Comparison of ENCODE assay signal across 8 mouse cellular contexts in genomic region chr9:102717886-102718643, GRCm38 (mm10). TPM values are rescaled to one million over a fixed set of nuclear protein-coding genes. Genes with fewer than 3 reads are reported as not detected.
DNase-seq lines count a peak whose midpoint lies in the region; ATAC-seq and TF ChIP-seq lines count a peak whose summit lies in the region.

No protein-coding gene starts in this region.

- peak overlapping the region; percentile 78 for H3K4me2 ChIP-seq in lung, embryonic 14.5 days

- peak overlapping the region; percentile 74 for H3K9ac ChIP-seq in ES-Bruce4 (ENCODE audit: low read depth, poor library complexity, severe bottlenecking)
- H3K9ac ChIP-seq in lung, embryonic 14.5 days, result peak overlapping the region; percentile 98

- H3K4me1 ChIP-seq in ES-Bruce4 (ENCODE audit: control insufficient read depth, insufficient read depth, low read length), result peaks cover 19% of the 10 kb centered on the region
- H3K4me1 ChIP-seq in lung, embryonic 14.5 days (ENCODE audit: insufficient read depth), result peaks cover 52% of the 10 kb centered on the region

- H3K9me3 ChIP-seq in ES-Bruce4 (replicated peaks; ENCODE audit: control insufficient read depth, insufficient read depth, low read length, poor library complexity, severe bottlenecking), result no peaks in the 10 kb centered on the region
- no peaks in the 10 kb centered on the region for H3K9me3 ChIP-seq in lung, embryonic 14.5 days (ENCODE audit: low read depth, low read length)

- peak overlapping the region; percentile 78 for H3K4me3 ChIP-seq in ES-Bruce4 (ENCODE audit: low read depth, low read length)
- peak overlapping the region; percentile 94 for H3K4me3 ChIP-seq in lung, embryonic 14.5 days (ENCODE audit: low read depth, low read length)

- H3K36me3 ChIP-seq in ES-Bruce4 (ENCODE audit: control insufficient read depth, insufficient read depth, low read length, poor library complexity, severe bottlenecking), result peaks cover 29% of the 10 kb centered on the region
- H3K36me3 ChIP-seq in lung, embryonic 14.5 days (ENCODE audit: insufficient read depth), result peaks cover 33% of the 10 kb centered on the region

- peak overlapping the region; percentile 83 for H3K27ac ChIP-seq in ES-Bruce4 (ENCODE audit: insufficient read depth, low read length)
- H3K27ac ChIP-seq in lung, embryonic 14.5 days (ENCODE audit: low read depth), result peak overlapping the region; percentile 100

- no peak for TF ChIP-seq CTCF in ES-Bruce4 (IDR thresholded peaks at IDR 0.05; ENCODE audit: low read depth, low read length)
- TF ChIP-seq CTCF in lung, embryonic 14.5 days (IDR thresholded peaks at IDR 0.05; ENCODE audit: low read depth), result 0 out of 2 replicates have a peak, but pooled peaks have one; percentile 3

- under 1% methylated on average over 52 of the region's 52 CpGs for WGBS in lung, embryonic 14.5 days

- ATAC-seq in frontal cortex, adult (ENCODE audit: low TSS enrichment), result peak; percentile 28
- peak; percentile 22 to 24; a peak in 2 of 4 replicates for ATAC-seq in hematopoietic stem cell, adult 5-6 weeks (replicated peaks in 1 of 2; ENCODE audit: insufficient read depth in 1 of 2, low FRiP score in 2 of 2, low TSS enrichment in 1 of 2, low read depth in 1 of 2, poor library complexity in 2 of 2, severe bottlenecking in 2 of 2)
- ATAC-seq in lung, embryonic 14.5 days (ENCODE audit: insufficient read depth), result peak; percentile 55
- no peak for ATAC-seq in activated CD4-positive, CD25-positive, alpha-beta regulatory T cell, adult 4 months

- TF ChIP-seq POLR2A in ES-Bruce4 (IDR thresholded peaks at IDR 0.05; ENCODE audit: insufficient read depth, low read length), result peak; percentile 59

- TF ChIP-seq EP300 in ES-Bruce4 (IDR thresholded peaks at IDR 0.05; ENCODE audit: insufficient read depth, low read depth, low read length), result peak; percentile 85

- H3K27me3 ChIP-seq in ES-Bruce4 (ENCODE audit: control insufficient read depth, insufficient read depth, low read length, poor library complexity, severe bottlenecking), result no peaks in the 10 kb centered on the region
- no peaks in the 10 kb centered on the region for H3K27me3 ChIP-seq in lung, embryonic 14.5 days (ENCODE audit: insufficient read depth, low read length)

- DNase-seq in cerebellum, adult 18-20 months, result peak; percentile 81 to 87
- DNase-seq in layer of hippocampus, adult 9-10 months (ENCODE audit: low spot score), result peak; percentile 49
- DNase-seq in lung, embryonic 14.5 days, result peak; percentile 97
- DNase-seq in ovary, postnatal 14 days (ENCODE audit: low spot score), result peak; percentile 62

RNA-seq across cellular contexts. Expression of gene Amotl2, which starts 1.6 kb away (rescaled TPM):
- 227 and 231 TPM in 2 replicates for polyA plus RNA-seq in ES-Bruce4 (2011; ENCODE audit: insufficient read depth, insufficient read length, low read depth, missing spikeins)
- 1.4 and 7.3 TPM in 2 replicates for total RNA-seq in hematopoietic stem cell, adult 5-6 weeks (2017)
- 40.3 and 49.4 TPM in 2 replicates for polyA plus RNA-seq in lung, embryonic 14.5 days (2014; fragmentation: Nextera tagmentation; extraction: Ambion mirVana)
- not detected for polyA plus RNA-seq in activated CD4-positive, CD25-positive, alpha-beta regulatory T cell, adult 4 months (2017; shearing (Covaris generic))

Comparison
In these comparisons a context has a peak if more than half of its experiments do, and no peak if none do; other contexts are left out.
1. RNA of gene Amotl2, which starts 1.6 kb away (polyA plus RNA-seq): 227 to 231 TPM in ES-Bruce4 and 40.3 to 49.4 TPM in lung, embryonic 14.5 days; not detected in activated CD4-positive, CD25-positive, alpha-beta regulatory T cell, adult 4 months; every median in the first group is over 10 times any median in the second.
2. Peak in every context shown above with its lines, with median percentiles within 50 percentile points of each other: DNase-seq.